Mouse (Mus musculus): ENCODE measurements around the gene Zbbx. TPM values are rescaled to one million over a fixed set of nuclear protein-coding genes. Genes with fewer than 3 reads are reported as not detected.

The Zbbx gene
- polyA plus RNA-seq (2015; fragmentation: Nextera tagmentation; extraction: Ambion mirVana), result not detected in 2 replicates

GRCm38 (mm10) chr3:75164838-75165496, at the start of gene Zbbx:
Gene Zbbx, minus strand, starts transcription at chr3:75165034.

Other genes with a start within 250 kb of the Zbbx start
- not detected in 2 replicates for gene Serpini2, start 105.0 kb upstream of the Zbbx start, polyA plus RNA-seq (2015; fragmentation: Nextera tagmentation; extraction: Ambion mirVana)

Measured in urinary bladder, postnatal 0 days (tissue).